Mouse (Mus musculus): ENCODE results near the gene Gabrr2. TPM values are rescaled to one million over a fixed set of nuclear protein-coding genes. Genes with fewer than 3 reads are reported as not detected.

The Gabrr2 gene
- polyA plus RNA-seq, 1 experiment, result 1.5 TPM

- no peaks in the 10 kb centered on the region for H3K36me3 ChIP-seq (ENCODE audit: control insufficient read depth, insufficient read depth, low read length)
- 75% methylated on average over 6 of the region's 6 CpGs for WGBS
- H3K4me1 ChIP-seq (ENCODE audit: control insufficient read depth, insufficient read depth, insufficient read length, low read length), result peaks cover 2% of the 10 kb centered on the region; the same call in 1 of the 2 replicates
- no peak overlapping the region for H3K4me3 ChIP-seq (ENCODE audit: low read depth, low read length)
- H3K27me3 ChIP-seq (ENCODE audit: control insufficient read depth, insufficient read depth, low read length), result no peaks in the 10 kb centered on the region
- H3K27ac ChIP-seq (ENCODE audit: insufficient read depth, low read depth, low read length), result no peak overlapping the region
- TF ChIP-seq POLR2A (IDR thresholded peaks at IDR 0.05; ENCODE audit: low read depth, low read length) (no peak), CTCF (IDR thresholded peaks at IDR 0.05; ENCODE audit: extremely low read depth, insufficient read length, insufficient replicate concordance, low read depth, low read length) (no peak)
These were observed 6.1 kb downstream of the Gabrr2 start for GRCm38 (mm10) chr4:33068894-33069293.

DNA sequence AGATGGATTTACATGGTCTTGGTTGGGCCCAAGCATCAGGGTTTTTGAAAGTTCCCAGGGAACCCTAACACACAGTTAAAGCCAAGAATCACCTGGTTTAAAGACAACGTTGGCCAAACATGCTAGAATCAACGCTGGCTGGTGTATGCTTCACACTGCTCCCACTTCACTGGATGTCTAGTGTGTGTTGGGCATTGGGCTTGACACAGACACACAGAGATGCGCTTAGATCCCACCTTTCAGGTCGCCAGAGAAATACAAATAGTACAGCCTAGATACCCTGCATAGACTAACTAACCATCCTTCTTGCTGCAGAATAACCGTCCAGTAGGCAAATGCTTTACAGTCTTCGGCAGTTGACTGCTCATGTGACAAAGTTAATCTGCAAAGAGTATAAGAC lies 7.5 kb downstream of the Gabrr2 start:
- Histone ChIP-seq H3K4me3 (ENCODE audit: low read depth, low read length) (no peak overlapping the region), H3K36me3 (ENCODE audit: control insufficient read depth, insufficient read depth, low read length) (no peaks in the 10 kb centered on the region), H3K27ac (ENCODE audit: insufficient read depth, low read depth, low read length) (no peak overlapping the region), H3K4me1 (ENCODE audit: control insufficient read depth, insufficient read depth, insufficient read length, low read length) (peaks cover 2% of the 10 kb centered on the region; the same call in 1 of the 2 replicates), H3K27me3 (ENCODE audit: control insufficient read depth, insufficient read depth, low read length) (no peaks in the 10 kb centered on the region)
- no peak for TF ChIP-seq CTCF (IDR thresholded peaks at IDR 0.05; ENCODE audit: extremely low read depth, insufficient read length, insufficient replicate concordance, low read depth, low read length)
- WGBS, result 85% methylated on average over 6 of the region's 6 CpGs

GRCm38 (mm10) chr4:33071337-33071736 lies 8.5 kb downstream of the Gabrr2 start:
- Histone ChIP-seq H3K36me3 (ENCODE audit: control insufficient read depth, insufficient read depth, low read length) (no peaks in the 10 kb centered on the region), H3K27me3 (ENCODE audit: control insufficient read depth, insufficient read depth, low read length) (no peaks in the 10 kb centered on the region), H3K4me1 (ENCODE audit: control insufficient read depth, insufficient read depth, insufficient read length, low read length) (no peaks in the 10 kb centered on the region), H3K27ac (ENCODE audit: insufficient read depth, low read depth, low read length) (no peak overlapping the region), H3K4me3 (ENCODE audit: low read depth, low read length) (no peak overlapping the region)
- WGBS, result 84% methylated on average over 6 of the region's 6 CpGs
- no peak for TF ChIP-seq POLR2A (IDR thresholded peaks at IDR 0.05; ENCODE audit: low read depth, low read length)
- TF ChIP-seq CTCF (IDR thresholded peaks at IDR 0.05; ENCODE audit: extremely low read depth, insufficient read length, insufficient replicate concordance, low read depth, low read length), result no peak

DNA sequence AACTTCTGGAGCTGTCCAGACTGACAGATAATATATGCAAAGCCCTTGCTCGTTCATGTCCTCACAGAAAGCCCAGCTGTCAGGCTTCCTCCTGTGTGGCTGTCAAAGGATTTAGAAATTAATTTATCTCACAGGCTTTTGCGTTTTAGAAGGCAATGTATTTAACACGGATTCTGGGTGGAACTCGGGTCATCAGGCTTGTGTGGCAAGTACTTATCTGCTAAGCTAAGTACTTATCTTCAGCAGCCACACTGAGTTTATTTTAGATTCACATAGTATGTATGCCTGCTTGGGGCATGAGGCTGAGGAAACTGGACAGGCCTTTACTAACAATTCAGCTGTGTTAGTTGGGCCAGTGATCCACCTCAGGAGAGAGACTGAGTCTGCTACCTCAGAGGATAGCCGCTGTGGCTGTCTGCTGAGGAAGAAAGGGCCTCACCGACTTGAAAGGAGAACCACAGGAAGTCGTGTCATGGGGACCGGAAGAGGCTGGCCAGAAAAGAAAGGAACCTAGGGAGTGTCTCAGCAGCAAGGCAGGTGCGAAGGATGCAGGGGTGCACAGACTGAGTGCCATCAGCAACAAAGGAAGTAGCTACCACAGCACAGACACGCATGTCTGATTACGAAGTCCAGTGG lies 9.8 kb downstream of the Gabrr2 start:
- 44% methylated on average over 11 of the region's 11 CpGs for WGBS
- no peak overlapping the region for H3K4me3 ChIP-seq (ENCODE audit: low read depth, low read length)
- no peak overlapping the region for H3K27ac ChIP-seq (ENCODE audit: insufficient read depth, low read depth, low read length)
- TF ChIP-seq POLR2A (IDR thresholded peaks at IDR 0.05; ENCODE audit: low read depth, low read length), result 0 out of 2 replicates have a peak, but pooled peaks have one; percentile 30
- no peak for TF ChIP-seq CTCF (IDR thresholded peaks at IDR 0.05; ENCODE audit: extremely low read depth, insufficient read length, insufficient replicate concordance, low read depth, low read length)
- no peaks in the 10 kb centered on the region for H3K36me3 ChIP-seq (ENCODE audit: control insufficient read depth, insufficient read depth, low read length)
- H3K4me1 ChIP-seq (ENCODE audit: control insufficient read depth, insufficient read depth, insufficient read length, low read length), result no peaks in the 10 kb centered on the region
- H3K27me3 ChIP-seq (ENCODE audit: control insufficient read depth, insufficient read depth, low read length), result no peaks in the 10 kb centered on the region

DNA sequence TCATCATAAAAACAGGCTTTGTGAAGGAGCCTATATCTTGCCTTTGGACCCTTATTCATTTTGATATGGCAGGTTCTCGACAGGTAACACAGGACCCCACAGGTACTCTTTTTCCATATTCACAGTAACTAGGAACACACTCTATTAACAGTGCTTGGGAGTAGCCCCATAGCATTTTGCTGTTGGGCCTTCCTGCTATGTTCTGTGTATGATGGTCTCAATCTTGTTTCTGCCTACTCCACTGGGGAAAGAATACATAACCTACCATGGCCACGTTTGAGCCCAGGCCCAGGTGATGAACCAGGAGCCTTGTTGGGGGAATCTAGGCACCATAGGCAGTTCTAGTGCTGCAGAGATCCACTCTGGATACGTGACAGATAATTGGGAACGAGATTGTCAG lies 11.6 kb downstream of the Gabrr2 start:
- Histone ChIP-seq H3K4me1 (ENCODE audit: control insufficient read depth, insufficient read depth, insufficient read length, low read length) (no peaks in the 10 kb centered on the region), H3K4me3 (ENCODE audit: low read depth, low read length) (no peak overlapping the region), H3K27ac (ENCODE audit: insufficient read depth, low read depth, low read length) (no peak overlapping the region), H3K27me3 (ENCODE audit: control insufficient read depth, insufficient read depth, low read length) (no peaks in the 10 kb centered on the region), H3K36me3 (ENCODE audit: control insufficient read depth, insufficient read depth, low read length) (no peaks in the 10 kb centered on the region)
- WGBS, result 81% methylated on average over 4 of the region's 4 CpGs
- no peak for TF ChIP-seq CTCF (IDR thresholded peaks at IDR 0.05; ENCODE audit: extremely low read depth, insufficient read length, insufficient replicate concordance, low read depth, low read length)
- no peak for TF ChIP-seq POLR2A (IDR thresholded peaks at IDR 0.05; ENCODE audit: low read depth, low read length)

GRCm38 (mm10) chr4:33074851-33075250 lies 12.1 kb downstream of the Gabrr2 start:
- 80% methylated on average over 5 of the region's 5 CpGs for WGBS
- no peak for TF ChIP-seq POLR2A (IDR thresholded peaks at IDR 0.05; ENCODE audit: low read depth, low read length)
- no peak for TF ChIP-seq CTCF (IDR thresholded peaks at IDR 0.05; ENCODE audit: extremely low read depth, insufficient read length, insufficient replicate concordance, low read depth, low read length)
- H3K4me1 ChIP-seq (ENCODE audit: control insufficient read depth, insufficient read depth, insufficient read length, low read length), result no peaks in the 10 kb centered on the region
- no peaks in the 10 kb centered on the region for H3K27me3 ChIP-seq (ENCODE audit: control insufficient read depth, insufficient read depth, low read length)
- no peak overlapping the region for H3K4me3 ChIP-seq (ENCODE audit: low read depth, low read length)
- H3K27ac ChIP-seq (ENCODE audit: insufficient read depth, low read depth, low read length), result no peak overlapping the region
- no peaks in the 10 kb centered on the region for H3K36me3 ChIP-seq (ENCODE audit: control insufficient read depth, insufficient read depth, low read length)

DNA sequence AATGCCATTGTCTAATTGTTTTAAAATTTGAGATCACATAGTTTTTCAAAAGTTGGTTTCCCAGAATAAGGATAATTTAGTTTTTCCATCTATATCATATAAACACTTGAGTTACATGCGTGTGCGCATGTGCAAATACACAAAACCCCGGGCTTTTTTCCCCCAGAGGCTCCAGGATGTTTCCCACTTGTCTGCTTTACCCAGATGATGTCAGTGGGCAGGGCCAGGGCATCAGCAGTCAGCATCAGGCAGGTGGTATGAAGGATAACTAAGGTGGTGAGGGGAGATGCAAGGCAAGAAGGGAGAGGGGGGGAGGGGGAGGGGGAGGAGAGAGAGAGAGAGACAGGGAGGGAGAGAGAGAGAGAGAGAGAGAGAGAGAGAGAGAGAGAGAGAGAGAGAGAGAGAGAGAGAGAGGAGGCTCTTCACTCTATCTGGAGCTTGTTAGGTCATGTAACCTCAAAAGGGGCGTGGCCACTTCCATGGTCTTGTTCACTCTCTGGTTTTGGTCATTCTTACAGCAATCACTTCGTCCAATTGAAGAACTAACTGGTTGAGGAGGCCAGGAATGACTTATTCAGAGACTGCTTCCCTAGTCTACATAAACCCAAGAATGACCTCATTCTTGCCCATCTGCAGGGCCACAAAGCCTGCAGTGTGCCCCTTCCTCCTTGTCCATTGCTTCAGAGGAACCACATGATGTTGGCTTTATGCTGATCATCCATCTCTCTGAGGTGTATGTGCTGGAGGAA lies 13.2 kb downstream of the Gabrr2 start:
- 78% methylated on average over 5 of the region's 5 CpGs for WGBS
- H3K4me1 ChIP-seq (ENCODE audit: control insufficient read depth, insufficient read depth, insufficient read length, low read length), result no peaks in the 10 kb centered on the region
- no peaks in the 10 kb centered on the region for H3K27me3 ChIP-seq (ENCODE audit: control insufficient read depth, insufficient read depth, low read length)
- TF ChIP-seq POLR2A (IDR thresholded peaks at IDR 0.05; ENCODE audit: low read depth, low read length), result no peak
- TF ChIP-seq CTCF (IDR thresholded peaks at IDR 0.05; ENCODE audit: extremely low read depth, insufficient read length, insufficient replicate concordance, low read depth, low read length), result no peak
- H3K36me3 ChIP-seq (ENCODE audit: control insufficient read depth, insufficient read depth, low read length), result no peaks in the 10 kb centered on the region
- H3K4me3 ChIP-seq (ENCODE audit: low read depth, low read length), result no peak overlapping the region
- H3K27ac ChIP-seq (ENCODE audit: insufficient read depth, low read depth, low read length), result no peak overlapping the region
